Mouse (Mus musculus) G1E (cell line): ENCODE data around the gene D1Ertd622e. TPM values are rescaled to one million over a fixed set of nuclear protein-coding genes. Genes with fewer than 3 reads are reported as not detected.

ENCODE experiments used
- ATAC-seq: 2 replicates; pipeline ENCODE4 v1.8.0; 2016; ENCODE audit warnings: mild to moderate bottlenecking; ENCODE audit not compliant: insufficient number of reproducible peaks, poor library complexity, low FRiP score, severe bottlenecking; ENCODE audit errors: extremely low read depth
- DNase-seq: peaks from one replicate; pipeline ENCODE4 v3.0.0; 2012; ENCODE audit warnings: low spot score
- H3K27me3 ChIP-seq: 2 replicates; pipeline ENCODE4 v1.6.1; 2012; ENCODE audit warnings: mild to moderate bottlenecking, low read length, inconsistent platforms; ENCODE audit not compliant: insufficient read depth
- H3K36me3 ChIP-seq: replicated peaks from 2 replicates; pipeline ENCODE3; 2012; ENCODE audit warnings: mild to moderate bottlenecking, inconsistent platforms
- H3K4me1 ChIP-seq: 2 replicates; pipeline ENCODE4 v1.6.1; 2012; ENCODE audit warnings: low read depth, low read length, inconsistent platforms, mixed read lengths; ENCODE audit not compliant: insufficient read depth
- H3K4me3 ChIP-seq: 2 replicates; pipeline ENCODE4 v1.5.1; 2012; ENCODE audit warnings: low read depth, mild to moderate bottlenecking, inconsistent platforms, low read length, moderate library complexity, mixed read lengths
- H3K9me3 ChIP-seq: replicated peaks from 2 replicates; pipeline ENCODE4 v1.6.1; 2012; ENCODE audit warnings: inconsistent platforms
- CTCF ChIP-seq: IDR thresholded peaks from 2 replicates; pipeline ENCODE4 v1.5.1; 2012; ENCODE audit warnings: low read depth, low read length, inconsistent platforms, mixed read lengths
- GATA1 ChIP-seq: IDR thresholded peaks from 2 replicates; pipeline ENCODE4 v1.6.1; 2012; ENCODE audit warnings: borderline replicate concordance, low read length, inconsistent platforms, mixed read lengths
- GATA2 ChIP-seq: IDR thresholded peaks from 2 replicates; pipeline ENCODE4 v1.6.1; 2012; ENCODE audit warnings: low read depth, low read length, inconsistent platforms, borderline replicate concordance
- POLR2AphosphoS5 ChIP-seq: IDR thresholded peaks from 2 replicates; pipeline ENCODE4 v1.6.1; 2012; ENCODE audit warnings: low read depth, low read length, inconsistent platforms; ENCODE audit not compliant: insufficient replicate concordance
- TAL1 ChIP-seq: conservative IDR thresholded peaks from 2 replicates; pipeline ENCODE4 v1.6.1; 2012; ENCODE audit warnings: low read depth, low read length, inconsistent platforms, mixed read lengths
- polyA plus RNA-seq: library from polyadenylated mRNA; stranded (reverse); fragments of >175 nt; gene quantifications from 2 replicates; pipeline ENCODE4 v1.2.3, GENCODE M21; 2012
- total RNA-seq, 2 experiments: library from RNA; stranded (forward) in 1 of 2; stranded (reverse) in 1 of 2; fragments of 200-1000 nt in 1 of 2; fragments of >200 nt in 1 of 2; fragmentation: Nextera tagmentation in 1 of 2; gene quantifications; 2 replicates each; pipeline ENCODE4 v1.2.3; 2014 to 2017

The D1Ertd622e gene
- total and polyA plus RNA-seq, 3 experiments, result 2.6 to 12.4 (median 6.5) TPM

GRCm38 (mm10) chr1:97693825-97694224 is 32.0 kb upstream of the D1Ertd622e start:
- Histone ChIP-seq H3K4me1 (no peaks in the 10 kb centered on the region), H3K27me3 (no peaks in the 10 kb centered on the region), H3K4me3 (no peak overlapping the region), H3K36me3 (no peaks in the 10 kb centered on the region), H3K9me3 (no peaks in the 10 kb centered on the region)
- ATAC-seq (no peak), DNase-seq (no peak)
- TF ChIP-seq TAL1 (no peak), GATA1 (no peak), GATA2 (no peak), POLR2AphosphoS5 (no peak), CTCF (no peak)

- TF ChIP-seq CTCF (peak; percentile 75), GATA1 (no peak)
- Histone ChIP-seq H3K4me1 (no peaks in the 10 kb centered on the region), H3K27me3 (no peaks in the 10 kb centered on the region), H3K9me3 (no peaks in the 10 kb centered on the region), H3K36me3 (no peaks in the 10 kb centered on the region), H3K4me3 (no peak overlapping the region)
- DNase-seq (peak; percentile 14), ATAC-seq (peak; percentile 77)
These were observed 26.9 kb upstream of the D1Ertd622e start for GRCm38 (mm10) chr1:97688756-97689155.

GRCm38 (mm10) chr1:97676526-97677177 is 14.8 kb upstream of the D1Ertd622e start:
- Histone ChIP-seq H3K4me1 (no peaks in the 10 kb centered on the region), H3K4me3 (no peak overlapping the region), H3K27me3 (peaks cover 2% of the 10 kb centered on the region; the same call in 1 of the 2 replicates), H3K9me3 (no peaks in the 10 kb centered on the region), H3K36me3 (no peaks in the 10 kb centered on the region)
- no peak for DNase-seq
- no peak for TF ChIP-seq POLR2AphosphoS5
- no peak for TF ChIP-seq GATA1
- no peak for TF ChIP-seq GATA2
- TF ChIP-seq CTCF, result no peak
- TF ChIP-seq TAL1, result no peak
- ATAC-seq, result no peak

DNA sequence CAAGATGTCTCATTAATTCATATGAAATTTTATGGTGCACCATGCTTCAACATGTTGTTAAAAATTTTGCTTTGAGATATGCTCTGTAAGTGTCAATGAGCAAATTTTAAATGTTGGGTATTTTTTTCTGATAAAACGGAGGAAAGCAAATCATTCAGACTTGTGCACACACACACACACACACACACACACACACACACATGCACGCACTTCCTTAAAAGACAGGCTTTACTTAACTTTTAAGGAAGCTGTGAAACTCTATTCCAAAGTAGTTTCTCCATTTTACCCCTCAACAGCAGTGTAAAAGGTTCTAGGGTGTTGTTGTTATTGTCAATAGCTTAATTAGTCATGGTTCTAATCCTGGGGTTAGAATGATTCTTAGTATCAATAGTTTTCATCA is 14.2 kb upstream of the D1Ertd622e start:
- no peaks in the 10 kb centered on the region for H3K9me3 ChIP-seq
- TF ChIP-seq GATA1, result no peak
- TF ChIP-seq CTCF, result no peak
- TF ChIP-seq TAL1, result no peak
- no peak for TF ChIP-seq GATA2
- TF ChIP-seq POLR2AphosphoS5, result no peak
- DNase-seq (no peak), ATAC-seq (no peak)
- H3K4me3 ChIP-seq, result no peak overlapping the region
- no peaks in the 10 kb centered on the region for H3K36me3 ChIP-seq
- peaks cover 2% of the 10 kb centered on the region; the same call in 1 of the 2 replicates for H3K27me3 ChIP-seq
- no peaks in the 10 kb centered on the region for H3K4me1 ChIP-seq

DNA sequence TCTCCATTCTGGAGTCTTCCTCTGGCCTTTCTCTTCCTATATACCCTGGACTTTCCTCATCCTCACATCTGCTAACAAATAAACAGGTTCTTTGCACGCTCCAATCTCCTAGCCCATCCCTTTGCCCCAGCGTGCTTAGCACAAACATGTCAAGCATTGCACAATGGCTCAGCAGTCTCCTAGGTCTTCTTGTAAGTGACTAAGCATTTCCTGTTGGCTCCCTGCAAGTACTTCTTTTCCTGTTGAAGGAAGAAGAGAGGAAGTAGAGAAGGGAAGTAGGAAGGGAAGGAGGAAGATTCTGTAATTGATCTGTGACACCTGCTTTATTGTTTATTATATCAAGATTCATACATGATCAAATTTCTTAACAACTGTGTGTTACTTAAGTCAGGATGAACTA is 11.0 kb upstream of the D1Ertd622e start:
- Histone ChIP-seq H3K36me3 (no peaks in the 10 kb centered on the region), H3K9me3 (no peaks in the 10 kb centered on the region), H3K27me3 (peaks cover 2% of the 10 kb centered on the region; the same call in 1 of the 2 replicates), H3K4me1 (no peaks in the 10 kb centered on the region), H3K4me3 (no peak overlapping the region)
- TF ChIP-seq CTCF, result no peak
- no peak for TF ChIP-seq POLR2AphosphoS5
- no peak for TF ChIP-seq GATA2
- no peak for TF ChIP-seq TAL1
- TF ChIP-seq GATA1, result no peak
- ATAC-seq (peak; percentile 73), DNase-seq (no peak)

DNA sequence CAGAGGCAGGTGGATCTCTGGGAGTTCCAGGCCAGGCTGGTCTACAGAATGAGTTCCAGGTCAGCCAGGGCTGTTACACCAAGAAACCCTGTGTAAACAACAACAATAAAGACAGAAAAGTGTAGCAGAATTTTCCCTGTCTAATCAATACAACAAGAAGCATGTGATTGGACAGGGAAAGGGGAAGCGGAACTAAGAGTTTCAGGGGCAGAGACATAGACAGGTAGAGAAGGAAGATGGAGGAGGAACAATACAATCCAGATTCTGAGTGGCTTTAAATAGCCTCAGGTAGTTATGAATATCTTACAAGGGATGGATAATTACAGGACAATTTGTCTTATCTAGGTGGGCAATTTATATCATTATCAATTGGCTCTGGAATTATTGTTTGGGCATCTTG is 5.4 kb upstream of the D1Ertd622e start:
- Histone ChIP-seq H3K4me3 (no peak overlapping the region), H3K36me3 (no peaks in the 10 kb centered on the region), H3K9me3 (no peaks in the 10 kb centered on the region), H3K4me1 (no peaks in the 10 kb centered on the region), H3K27me3 (peaks cover 5% of the 10 kb centered on the region; the same call in 1 of the 2 replicates)
- TF ChIP-seq CTCF (no peak), GATA1 (no peak), POLR2AphosphoS5 (no peak), GATA2 (no peak), TAL1 (no peak)
- ATAC-seq (no peak), DNase-seq (no peak)

GRCm38 (mm10) chr1:97662324-97662723 is 450 bp upstream of the D1Ertd622e start:
- Histone ChIP-seq H3K36me3 (peaks cover 2% of the 10 kb centered on the region), H3K4me1 (peaks cover 16% of the 10 kb centered on the region), H3K9me3 (peaks cover 16% of the 10 kb centered on the region), H3K27me3 (peaks cover 13% of the 10 kb centered on the region; the same call in 1 of the 2 replicates), H3K4me3 (peak overlapping the region; percentile 80; the same call in 1 of the 2 replicates)
- TF ChIP-seq TAL1 (no peak), POLR2AphosphoS5 (no peak), CTCF (no peak), GATA2 (no peak), GATA1 (no peak)
- no peak for DNase-seq
- no peak for ATAC-seq
